Mouse (Mus musculus) T-cell, adult 2 months (primary cell): Measurements from ENCODE around the gene Herpud1.

Experiments
- DNase-seq: peaks from one replicate; pipeline ENCODE4 v3.0.0; 2022; ENCODE audit warnings: low spot score

The Herpud1 gene

DNA sequence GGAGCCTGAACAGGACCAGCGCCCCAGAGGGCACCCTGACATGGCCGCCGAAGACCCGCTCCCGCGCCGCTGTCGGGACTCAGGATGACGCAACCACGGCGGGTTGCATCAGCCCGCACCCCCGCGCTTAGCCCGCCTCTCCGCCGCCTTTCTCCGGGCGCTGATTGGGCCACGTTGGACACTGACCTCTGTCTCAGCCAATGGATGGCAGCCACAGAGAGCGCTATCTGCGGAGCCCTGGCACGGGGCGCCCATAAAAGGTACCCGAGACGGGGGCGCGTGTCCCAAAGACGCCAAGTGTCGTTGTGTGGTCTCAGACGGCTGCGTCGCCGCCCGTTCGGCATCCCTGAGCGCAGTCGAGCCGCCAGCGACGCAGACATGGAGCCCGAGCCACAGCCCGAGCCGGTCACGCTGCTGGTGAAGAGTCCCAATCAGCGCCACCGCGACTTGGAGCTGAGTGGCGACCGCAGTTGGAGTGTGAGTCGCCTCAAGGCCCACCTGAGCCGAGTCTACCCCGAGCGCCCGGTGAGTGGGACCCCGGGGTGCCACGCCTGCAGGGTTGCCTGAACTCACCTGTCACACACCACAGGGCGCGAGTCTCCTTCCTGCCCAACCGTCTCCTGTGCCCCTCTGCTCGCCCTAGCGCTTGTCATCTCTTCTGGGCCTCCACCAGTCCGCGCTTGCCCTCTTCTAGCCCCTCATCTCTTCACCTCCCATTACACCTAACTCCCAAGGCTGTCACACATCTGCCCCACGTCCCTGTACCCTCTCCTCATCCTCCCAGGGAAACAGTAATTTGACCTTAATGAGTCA, at the start of gene Herpud1:
Gene Herpud1, plus strand, starts transcription at position 225 of the 813 bp plus-strand sequence.
- DNase-seq: peak; percentile 96

DNA sequence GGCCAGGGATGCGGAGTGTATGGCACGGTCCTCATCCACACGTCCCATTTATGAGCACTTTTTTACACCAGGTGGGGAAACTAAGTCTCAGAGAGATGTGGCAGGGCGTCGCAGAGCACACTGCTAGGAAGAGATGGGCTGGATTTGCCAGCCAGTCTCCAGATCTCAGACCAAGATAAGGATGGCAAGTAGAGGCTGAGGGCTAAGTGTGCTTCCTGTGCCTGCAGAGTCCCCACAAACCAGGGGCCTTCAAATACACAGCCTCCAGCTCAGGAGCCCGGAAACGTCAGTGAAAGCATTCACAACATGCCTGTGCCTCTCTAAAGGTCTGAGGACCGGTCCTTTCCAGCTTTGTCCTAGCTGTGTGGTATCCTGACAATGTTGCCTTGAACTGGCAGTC, 48.7 kb upstream of the Herpud1 start:
- no peak for DNase-seq

DNA sequence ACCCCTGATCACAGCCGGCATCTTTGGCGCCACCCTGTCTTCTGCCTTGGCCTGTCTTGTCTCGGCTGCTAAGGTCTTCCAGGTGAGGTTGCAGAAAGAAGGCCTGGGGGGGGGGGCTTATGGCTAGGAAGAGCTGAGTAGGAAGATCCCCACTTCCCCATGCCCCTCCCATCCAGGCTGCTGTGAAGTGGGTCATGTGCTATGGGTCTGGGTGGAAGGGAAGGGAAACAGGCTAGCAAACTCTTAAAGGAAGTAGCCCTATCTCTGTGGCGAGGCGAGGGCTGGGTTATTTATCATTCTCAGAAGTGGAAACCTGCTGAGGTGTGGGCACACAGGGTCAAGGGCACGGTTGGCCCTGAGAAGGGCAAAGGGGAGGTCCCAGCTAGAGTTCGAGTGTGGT, 45.4 kb upstream of the Herpud1 start:
- no peak for DNase-seq

DNA sequence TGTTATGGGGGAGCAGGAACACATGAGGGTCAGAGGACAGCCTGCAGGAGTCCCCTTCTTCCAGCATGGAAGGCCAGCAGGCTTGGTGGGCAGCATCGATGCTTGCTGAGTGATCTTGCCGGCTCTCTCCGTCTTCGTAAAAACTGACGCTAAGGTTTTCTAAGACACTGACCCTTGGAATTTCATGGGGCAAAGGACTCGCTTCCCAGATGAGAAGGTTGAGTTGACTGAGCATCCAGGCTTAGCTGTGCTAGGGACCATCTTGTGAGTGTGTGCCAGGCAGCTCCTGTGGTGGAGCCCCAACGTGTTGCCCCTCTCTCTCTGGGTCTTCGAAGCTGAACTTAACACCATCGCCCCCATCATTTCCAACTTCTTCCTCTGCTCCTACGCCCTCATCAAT, 43.5 kb upstream of the Herpud1 start:
- no peak for DNase-seq

DNA sequence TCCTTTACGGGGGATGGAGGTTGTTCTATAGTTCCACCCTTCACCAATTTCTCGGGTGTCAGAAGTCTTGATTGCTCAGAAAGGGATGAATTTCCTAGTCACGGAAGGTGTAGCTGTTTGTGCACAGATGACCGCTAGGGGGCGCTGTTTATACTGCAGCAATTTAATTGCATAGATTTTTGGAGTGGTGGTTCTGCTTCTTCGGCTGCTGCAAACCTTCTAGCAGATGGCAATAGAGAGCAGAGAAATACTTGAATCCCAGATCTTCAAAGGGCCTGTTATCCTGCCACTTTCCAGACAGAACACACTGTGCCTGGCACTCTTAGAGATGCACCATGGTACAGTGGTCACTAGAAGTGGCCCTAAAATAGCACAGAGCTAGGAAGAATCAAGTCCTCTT, 42.9 kb upstream of the Herpud1 start:
- DNase-seq: peak; percentile 82

DNA sequence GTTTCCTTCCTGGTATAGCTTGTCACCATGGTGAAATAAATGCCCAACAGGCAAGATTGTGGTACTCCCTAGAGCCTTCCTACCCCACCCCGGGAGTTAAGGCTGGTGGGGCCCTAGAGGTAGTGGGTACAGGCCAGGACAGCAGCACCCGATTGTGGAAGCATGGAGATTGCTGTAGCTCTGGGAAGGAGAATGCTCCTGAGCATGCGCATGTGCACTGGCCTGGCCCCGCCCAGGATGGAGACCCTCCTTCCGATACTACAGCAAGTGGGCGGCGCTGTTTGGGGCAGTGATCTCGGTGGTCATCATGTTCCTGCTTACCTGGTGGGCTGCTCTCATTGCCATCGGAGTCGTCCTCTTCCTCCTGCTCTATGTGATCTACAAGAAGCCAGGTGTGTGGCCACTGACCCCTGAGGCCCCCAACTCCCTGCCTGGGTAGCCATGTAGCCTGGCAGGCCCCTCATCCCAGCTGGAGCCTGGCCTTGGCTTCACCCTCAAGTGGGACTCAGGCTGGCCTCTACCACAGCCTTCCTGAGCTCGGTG, 42.4 kb upstream of the Herpud1 start:
- DNase-seq: no peak

DNA sequence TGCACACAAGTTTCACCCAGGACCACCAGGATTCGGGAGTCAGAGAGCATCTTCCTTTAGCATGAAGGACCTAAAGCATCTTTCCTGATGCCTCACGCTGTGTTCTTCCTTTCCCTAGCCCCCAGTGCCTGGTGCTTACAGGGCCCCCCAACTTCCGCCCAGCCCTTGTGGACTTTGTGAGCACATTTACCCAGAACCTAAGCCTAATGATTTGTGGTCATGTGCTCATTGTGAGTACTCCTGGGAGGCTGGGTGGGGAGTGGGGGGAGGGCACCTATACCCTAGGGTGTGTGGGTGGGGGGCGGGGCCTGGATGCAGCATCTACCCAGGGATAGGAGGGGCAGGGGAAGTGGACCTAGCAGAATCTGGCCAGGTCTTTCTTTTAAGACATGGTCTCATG, 40.6 kb upstream of the Herpud1 start:
- DNase-seq: no peak

DNA sequence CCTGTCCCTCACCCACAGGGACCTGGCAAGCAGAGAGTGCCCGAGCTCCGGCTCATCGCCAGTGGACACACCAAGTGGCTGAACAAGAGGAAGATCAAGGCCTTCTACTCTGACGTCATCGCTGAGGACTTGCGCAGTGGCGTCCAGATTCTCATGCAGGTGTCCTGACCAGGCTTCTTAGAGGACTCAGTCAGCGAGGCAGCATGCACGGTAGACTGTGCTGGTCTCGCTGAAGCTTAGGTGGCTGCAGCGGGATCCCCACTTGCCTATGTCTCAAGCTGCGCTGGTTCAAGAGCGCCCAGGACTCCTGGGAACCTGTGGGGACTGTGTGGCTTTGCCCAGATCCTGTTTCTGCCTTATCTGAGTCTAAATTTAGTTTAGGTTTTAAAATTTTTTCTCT, 40.0 kb upstream of the Herpud1 start:
- DNase-seq: no peak

DNA sequence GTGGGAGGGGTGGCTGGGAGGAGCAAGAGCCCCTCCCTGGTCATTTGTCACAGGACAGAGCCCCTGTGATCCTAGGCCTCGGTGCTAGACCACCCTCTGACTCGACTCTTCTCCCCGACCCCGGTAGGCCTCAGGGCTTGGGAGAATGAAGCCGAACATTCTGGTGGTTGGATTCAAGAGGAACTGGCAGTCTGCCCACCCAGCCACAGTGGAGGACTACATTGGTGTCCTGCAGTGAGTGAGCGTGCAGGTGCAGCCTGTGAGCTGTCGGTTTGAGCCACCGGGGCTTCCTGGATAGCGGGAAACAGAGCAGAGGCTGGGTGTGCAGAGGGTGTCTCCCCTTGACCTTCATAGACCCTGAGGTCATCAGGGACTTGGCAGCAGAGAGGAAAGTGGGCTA, 37.8 kb upstream of the Herpud1 start:
- no peak for DNase-seq

DNA sequence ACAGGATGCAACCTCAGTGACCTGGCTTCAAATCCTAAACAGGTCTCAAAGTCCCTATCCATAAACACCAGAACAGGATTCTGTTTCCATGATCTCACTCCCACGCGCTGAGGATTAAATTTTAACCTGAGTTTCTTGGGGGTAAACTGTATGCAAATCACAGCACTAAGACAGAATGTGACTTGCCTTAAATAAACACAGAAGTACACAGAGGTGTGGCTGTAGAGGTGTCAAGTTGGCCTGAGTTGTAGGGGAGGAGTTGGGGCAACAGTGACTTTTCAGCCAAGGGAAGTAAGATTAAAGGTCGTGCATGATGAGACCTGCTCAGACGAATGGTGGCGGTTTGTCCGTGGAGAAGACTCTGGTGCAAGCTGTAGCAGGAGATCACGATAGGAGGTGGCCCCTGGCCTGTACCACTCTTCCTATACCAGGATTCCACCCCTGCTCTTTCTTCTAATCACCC, 32.1 kb upstream of the Herpud1 start:
- no peak for DNase-seq

DNA sequence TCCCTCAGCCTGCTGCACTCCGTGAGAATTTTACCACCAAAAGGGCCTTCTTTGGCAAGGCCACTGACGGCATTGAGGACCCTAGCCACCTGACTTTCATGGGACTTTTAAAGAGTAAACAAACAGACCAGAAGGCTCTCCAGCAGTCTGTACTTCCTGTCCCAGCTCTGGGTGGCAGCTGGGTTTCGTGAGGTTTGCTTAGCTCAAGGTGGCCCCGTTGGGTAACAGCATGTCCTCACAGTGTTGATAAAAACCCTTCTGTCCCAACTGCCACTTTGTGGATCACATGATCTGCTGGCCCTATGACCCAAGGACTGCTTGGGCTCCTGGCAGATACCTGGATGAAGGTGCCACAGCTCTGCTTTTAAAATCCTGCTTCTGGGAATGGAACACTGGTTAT, 31.7 kb upstream of the Herpud1 start:
- DNase-seq: peak; percentile 61

DNA sequence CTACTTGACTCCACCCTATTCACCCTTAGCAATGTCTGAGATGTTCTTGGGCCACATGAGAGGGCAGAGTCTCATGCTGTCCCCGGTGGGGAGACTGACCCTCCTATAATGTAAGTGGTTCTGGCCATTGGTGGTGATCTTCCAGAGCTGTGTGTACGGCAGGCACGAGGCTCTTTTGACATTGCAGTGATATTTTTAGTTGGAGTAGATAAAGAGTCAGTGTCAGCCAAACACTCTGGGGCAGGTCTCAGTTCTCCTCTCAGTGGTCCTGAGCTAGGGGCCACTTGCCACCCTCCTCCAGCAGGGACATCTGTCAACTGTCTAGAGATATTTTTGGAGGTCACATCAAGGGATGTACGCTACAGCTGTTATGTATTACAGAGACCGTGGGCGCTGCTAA, 29.0 kb upstream of the Herpud1 start:
- DNase-seq: no peak

DNA sequence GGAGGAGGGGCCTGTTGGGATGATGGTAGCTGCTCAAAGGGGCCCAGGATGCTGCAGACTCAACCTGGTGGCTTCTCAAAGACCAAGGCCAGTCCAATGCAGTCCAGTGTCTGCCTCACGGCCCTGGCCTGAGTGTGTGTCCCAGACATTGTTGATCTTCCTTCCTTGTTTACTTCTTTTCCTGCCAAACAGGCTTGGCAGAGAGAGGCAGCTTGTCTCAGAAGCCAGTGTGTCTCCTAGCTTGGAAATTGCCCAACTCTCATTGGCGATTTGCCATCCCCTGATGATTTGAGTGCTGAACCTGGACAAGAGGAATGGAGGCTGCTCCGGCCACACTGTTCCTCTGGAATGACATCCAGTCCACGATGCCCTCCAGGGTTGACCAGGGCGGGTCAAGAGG, 27.7 kb upstream of the Herpud1 start:
- DNase-seq: no peak

DNA sequence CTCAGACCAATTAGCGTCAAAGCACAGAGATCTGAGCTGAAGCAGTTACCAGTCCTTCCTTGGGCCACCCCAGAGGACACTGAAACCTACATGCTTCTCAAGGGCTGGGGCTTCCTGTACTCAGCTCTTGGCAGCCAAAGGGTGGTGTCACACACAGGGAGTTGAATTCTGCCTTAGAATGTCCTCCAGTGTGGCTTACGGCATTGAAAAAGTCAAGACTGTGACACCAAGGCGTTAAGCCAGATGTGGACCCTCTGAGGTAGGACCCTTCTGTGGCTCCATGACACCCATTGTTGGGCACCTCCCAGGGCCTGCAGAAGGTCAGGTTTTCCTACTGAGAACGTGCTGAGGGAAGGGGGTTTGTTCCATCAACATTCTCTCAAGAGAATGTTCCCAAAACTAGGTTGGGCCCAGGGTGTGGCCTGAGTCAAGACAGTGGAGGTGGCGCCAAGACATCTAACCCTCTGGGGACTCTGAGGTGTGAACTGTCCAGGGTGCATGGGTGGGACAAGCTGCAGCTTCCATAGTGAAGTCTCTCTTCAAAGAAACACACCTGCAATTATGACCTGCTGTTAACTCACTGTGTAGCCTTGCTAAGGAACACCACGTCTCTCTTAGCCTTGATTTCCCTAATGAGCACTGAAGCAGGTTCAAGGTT, 24.3 kb upstream of the Herpud1 start:
- DNase-seq: no peak

DNA sequence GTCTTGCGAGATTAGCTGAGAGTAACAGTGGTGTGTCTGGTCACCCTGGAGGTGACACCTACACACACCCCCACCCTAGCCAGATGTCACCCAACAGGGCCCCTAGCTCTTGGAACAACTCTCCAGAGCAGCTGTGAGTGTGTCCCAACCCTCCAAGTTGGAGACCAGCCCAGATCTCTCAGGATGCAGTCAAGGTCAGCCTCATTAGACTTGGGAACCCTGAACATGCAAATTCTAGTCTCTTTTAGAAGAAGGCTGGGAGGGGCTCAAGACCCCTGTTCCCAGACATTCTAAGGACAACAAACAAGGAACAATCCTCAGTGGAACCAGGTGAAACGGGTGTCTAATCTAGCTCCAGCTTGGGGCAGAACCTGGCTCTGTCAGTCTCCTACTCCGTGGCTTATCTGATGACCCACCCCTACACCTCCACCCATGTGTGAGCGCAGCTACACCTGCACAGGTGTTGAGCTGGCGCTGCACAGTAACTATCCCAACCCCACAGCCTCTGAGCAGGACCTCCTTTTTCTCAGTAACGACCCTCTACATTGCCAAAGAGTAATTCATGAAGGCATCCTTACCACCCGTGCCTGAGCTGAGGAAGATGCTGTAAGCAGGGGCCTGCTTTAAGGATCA, 23.5 kb upstream of the Herpud1 start:
- no peak for DNase-seq

DNA sequence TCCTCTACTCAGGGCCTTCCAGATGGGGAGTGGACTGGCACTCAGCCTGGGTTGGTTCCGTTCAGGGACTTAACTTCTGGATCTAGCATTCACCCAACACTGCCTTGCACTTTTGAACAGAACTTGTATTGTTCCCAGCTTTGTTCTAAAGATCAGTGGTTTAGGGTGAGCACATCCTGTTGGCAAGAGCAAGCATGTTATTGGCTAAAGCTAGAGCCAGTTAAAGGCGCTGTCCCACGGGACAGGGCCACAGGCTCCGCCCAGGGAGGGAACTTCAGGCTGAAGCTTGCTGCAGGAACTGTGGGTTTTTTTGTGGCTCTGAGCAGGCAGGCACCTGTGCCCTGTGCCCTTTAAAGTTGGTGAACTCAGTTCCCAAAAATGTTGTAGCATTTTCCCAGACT, 22.9 kb upstream of the Herpud1 start:
- peak; percentile 91 for DNase-seq

DNA sequence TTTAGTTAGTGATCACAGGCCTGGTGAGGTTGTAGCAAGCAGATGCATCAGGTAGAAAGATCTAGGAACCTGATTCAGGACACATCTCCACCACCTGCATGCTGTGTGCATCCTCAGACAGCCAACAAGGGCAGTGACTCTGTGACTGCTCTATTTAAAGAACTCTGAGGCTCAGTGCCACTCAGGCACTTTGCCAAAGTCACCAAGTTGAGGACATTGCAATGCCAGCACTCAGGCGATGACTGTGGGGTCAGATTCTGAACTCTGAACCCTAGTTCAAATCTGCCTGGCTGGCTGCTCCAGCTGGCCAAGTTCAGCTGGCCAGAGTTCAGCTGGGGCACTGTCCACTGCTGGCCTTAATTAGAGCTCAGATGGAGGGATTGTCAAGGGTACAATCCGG, 22.3 kb upstream of the Herpud1 start:
- no peak for DNase-seq

DNA sequence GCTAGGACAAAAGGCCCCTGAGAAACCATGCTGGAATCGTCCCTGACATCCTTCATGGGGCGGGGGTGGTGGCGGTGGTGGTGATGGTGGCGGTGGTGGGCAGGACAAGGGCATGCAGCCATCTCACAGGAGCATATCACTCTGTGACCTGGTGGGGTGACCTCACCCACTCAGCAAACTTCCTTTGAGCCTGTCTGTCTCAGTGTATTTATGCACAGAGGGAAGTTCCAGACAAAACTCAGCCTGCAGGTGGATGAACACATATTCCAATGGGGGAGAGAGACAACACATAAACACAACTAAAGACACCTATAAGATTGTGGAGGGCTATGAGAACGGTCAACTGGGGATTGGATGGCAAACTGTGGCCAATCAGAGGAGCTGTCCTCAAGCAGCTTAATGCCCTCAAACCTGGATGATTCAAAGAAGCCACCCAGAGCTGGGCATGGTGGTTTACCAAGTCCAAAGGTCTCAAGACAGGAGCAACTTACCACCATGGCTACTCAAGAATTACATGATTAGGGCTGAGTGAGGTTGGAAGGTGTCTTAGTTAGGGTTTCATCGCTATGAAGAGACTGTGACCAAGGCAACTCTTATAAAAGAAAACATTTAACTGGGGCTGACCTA, 21.4 kb upstream of the Herpud1 start:
- no peak for DNase-seq

DNA sequence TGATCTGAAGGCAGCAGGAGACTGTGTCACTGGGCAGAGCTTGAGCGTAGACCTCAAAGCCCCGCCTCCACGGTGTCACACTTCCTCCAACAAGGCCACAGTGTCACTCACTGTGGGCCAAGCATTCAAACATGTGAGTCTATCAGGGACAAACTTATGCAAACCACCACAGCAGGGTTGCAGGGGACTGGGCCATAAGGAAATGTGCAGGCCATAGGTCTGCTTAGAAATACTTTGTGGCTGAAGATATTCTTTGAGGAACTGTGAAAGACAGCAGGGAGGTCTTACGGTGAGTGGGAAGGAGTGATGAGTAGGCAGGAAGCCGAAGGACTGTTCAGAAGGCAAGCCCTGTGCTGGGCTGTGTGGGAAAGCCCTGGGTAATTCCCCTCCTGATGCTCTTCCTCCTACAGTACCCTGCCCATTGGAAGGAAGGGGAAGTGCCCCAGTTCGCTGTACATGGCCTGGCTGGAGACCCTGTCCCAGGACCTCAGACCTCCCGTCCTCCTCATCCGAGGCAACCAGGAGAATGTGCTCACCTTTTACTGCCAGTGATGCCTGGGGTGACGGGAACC, 20.7 kb upstream of the Herpud1 start:
- DNase-seq: peak; percentile 87

DNA sequence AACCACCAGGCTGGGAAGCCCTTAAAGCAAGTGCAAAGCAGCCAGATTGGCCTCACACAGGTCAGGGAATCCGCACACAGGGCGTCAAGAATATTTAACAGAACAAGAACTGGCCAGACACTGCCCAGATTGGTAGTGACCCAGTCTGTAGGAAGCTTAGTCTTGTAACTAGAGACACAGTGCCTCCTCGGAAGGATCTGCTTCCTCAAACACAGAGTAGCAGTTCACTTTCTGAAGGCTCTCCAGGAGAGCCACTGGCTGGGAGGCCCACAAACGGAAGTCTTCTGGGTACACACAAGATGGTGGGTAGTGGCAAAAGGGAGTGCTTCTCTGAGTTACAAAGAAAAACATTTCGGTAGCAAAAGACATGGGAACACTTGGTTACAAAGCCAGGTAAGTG, 15.4 kb upstream of the Herpud1 start:
- DNase-seq: no peak

DNA sequence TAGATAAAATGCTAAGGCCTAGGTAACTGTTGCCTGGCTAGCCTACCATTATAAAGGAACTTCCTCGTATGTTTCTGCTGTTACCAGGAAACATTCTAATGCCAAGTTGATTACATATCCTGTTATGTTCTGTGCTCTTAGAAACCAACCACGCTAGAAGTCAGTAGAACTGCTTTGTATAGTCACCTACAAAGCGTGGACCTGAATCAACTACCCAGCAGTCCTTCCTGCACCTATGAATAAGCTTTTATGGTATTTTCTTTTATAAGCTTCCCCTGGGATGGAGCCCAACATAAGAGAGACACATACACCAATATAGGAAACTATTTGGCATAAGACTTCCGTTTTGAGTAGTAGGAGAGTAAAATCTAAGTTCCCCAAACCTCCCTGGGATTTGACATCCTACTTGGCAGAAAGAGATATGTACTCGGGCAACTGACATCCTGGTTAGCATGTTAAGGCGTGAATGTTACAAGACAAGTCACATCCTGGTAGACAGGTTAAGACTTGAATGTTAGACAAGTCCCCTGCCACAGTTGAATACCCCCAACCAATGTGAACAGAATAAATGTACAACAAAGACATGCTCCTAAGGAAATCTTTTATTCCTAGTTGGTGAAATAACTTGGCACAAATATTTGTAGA, 13.2 kb upstream of the Herpud1 start:
- DNase-seq: peak; percentile 45
